Mouse (Mus musculus): ENCODE results near the gene Cadm1. TPM values are rescaled to one million over a fixed set of nuclear protein-coding genes. Genes with fewer than 3 reads are reported as not detected.

Cadm1 gene
- polyA plus RNA-seq, 1 experiment from 2014 or later, result 41.3 TPM

DNA sequence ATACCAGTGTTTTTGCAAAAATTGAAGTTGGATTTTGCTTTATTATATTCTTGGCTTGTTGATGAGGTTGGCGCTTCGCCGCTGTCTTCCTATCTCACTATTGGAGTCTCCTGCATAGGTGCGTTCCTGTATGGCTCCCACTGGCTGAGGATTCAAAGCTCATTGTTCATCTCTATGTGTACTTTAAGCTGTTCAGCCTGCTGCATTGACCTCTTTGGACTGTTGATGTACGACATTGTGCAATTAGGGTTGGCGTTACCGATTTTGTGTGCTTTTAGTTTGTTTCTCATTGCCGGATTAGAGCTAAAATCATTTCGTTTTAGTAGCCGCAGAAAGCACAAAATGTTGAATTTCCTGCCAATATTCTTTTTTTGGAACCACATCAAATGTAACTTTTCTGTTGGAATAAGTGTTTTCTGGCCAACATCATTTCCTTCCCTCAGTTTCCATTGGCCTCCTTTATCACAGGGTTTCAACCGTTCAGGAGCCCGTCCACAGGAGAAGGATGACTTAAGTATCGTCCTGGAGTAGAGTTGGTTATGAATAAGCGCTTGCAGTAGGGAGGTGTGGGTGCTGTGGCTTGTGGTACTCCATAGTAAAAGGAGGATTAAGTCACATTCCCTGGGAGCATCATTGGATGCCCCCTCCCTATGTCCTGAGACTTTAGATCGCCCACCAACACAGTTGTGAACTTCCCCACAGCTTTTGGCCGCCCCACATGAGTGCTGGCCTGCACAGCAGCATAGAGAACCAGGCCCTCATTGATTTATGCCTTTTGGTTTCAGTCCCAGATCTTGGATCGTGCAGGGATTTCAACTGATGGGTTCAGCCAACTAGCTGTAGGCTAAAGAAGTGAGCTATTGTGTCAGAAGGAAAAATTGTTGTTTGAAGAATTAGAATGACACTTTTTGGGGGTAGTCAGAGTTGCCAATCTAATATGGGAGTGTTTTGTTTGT, 94.9 kb downstream of the Cadm1 start:
- ATAC-seq (ENCODE audit: insufficient read depth, low FRiP score), result peak; percentile 87
- Histone ChIP-seq H3K27ac (ENCODE audit: low read length) (peak overlapping the region; percentile 67), H3K4me3 (replicated peaks; ENCODE audit: low read length) (no peak overlapping the region), H3K9me3 (replicated peaks; ENCODE audit: control insufficient read depth, low read length) (no peaks in the 10 kb centered on the region), H3K9ac (ENCODE audit: low read length) (no peak overlapping the region), H3K36me3 (ENCODE audit: control insufficient read depth, insufficient read depth, low read length) (no peaks in the 10 kb centered on the region), H3K4me1 (ENCODE audit: control insufficient read depth, insufficient read depth, low read length) (peaks cover 23% of the 10 kb centered on the region), H3K4me2 (ENCODE audit: low read depth, low read length) (peak overlapping the region; percentile 2; the same call in 1 of the 2 replicates), H3K27me3 (ENCODE audit: control insufficient read depth, insufficient read depth, low read length) (no peaks in the 10 kb centered on the region)
- WGBS, result 49% methylated on average over 17 of the region's 17 CpGs

DNA sequence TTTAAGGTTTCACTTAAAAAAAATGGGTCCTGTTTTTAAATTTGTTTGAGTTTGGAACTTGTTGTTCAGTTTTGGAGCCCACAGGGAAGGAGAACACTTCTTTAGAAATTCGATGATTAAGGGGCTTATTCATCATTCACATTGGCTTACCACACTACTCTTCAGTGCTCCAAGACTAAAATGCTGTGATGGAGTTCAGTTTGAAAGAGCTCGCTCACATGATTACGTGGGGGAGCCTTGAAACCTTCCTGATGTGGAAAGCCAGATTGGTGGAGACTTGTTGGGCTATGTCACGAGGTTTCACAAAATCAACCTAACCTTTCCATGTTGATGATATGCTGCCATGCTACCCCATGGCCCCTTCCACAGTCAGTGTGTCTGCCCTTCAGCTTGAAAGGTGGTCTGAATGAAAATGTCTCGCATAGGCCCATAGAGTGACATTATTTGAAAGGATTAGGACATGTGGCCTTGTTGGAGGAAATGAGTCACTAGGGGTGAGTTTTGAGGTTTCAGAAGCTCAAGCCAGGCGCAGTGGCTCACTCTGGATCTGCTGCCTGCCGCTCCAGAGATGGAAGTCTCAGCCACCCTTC, 95.7 kb downstream of the Cadm1 start:
- ATAC-seq (ENCODE audit: insufficient read depth, low FRiP score), result no peak
- 64% methylated on average over 7 of the region's 7 CpGs for WGBS
- H3K27ac ChIP-seq (ENCODE audit: low read length), result peak overlapping the region; percentile 67; the same call in 1 of the 2 replicates
- H3K4me2 ChIP-seq (ENCODE audit: low read depth, low read length), result no peak overlapping the region
- no peaks in the 10 kb centered on the region for H3K9me3 ChIP-seq (replicated peaks; ENCODE audit: control insufficient read depth, low read length)
- H3K27me3 ChIP-seq (ENCODE audit: control insufficient read depth, insufficient read depth, low read length), result no peaks in the 10 kb centered on the region
- H3K36me3 ChIP-seq (ENCODE audit: control insufficient read depth, insufficient read depth, low read length), result no peaks in the 10 kb centered on the region
- H3K4me3 ChIP-seq (replicated peaks; ENCODE audit: low read length), result no peak overlapping the region
- no peak overlapping the region for H3K9ac ChIP-seq (ENCODE audit: low read length)
- peaks cover 23% of the 10 kb centered on the region for H3K4me1 ChIP-seq (ENCODE audit: control insufficient read depth, insufficient read depth, low read length)

DNA sequence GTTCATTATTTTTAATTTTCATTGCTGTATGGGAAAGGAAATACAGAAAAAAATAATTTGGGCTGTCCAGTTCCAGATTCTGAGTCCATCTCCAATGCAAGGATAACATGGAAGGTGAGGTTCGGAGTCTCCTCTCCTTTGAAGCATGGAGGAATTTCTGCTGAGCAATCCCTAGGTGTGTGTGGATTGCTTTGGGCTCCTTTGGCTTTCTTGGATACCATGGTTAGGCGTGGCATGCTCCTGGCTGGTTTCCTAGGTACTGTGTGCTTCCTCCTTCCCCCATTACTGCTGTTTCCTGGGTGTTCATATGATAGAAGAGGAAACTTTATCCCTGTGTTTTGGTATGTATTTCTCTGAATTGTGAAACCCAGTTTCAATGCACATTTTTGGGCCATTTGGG, 98.0 kb downstream of the Cadm1 start:
- Histone ChIP-seq H3K36me3 (ENCODE audit: control insufficient read depth, insufficient read depth, low read length) (no peaks in the 10 kb centered on the region), H3K27ac (ENCODE audit: low read length) (no peak overlapping the region), H3K9me3 (replicated peaks; ENCODE audit: control insufficient read depth, low read length) (no peaks in the 10 kb centered on the region), H3K27me3 (ENCODE audit: control insufficient read depth, insufficient read depth, low read length) (no peaks in the 10 kb centered on the region), H3K9ac (ENCODE audit: low read length) (no peak overlapping the region), H3K4me1 (ENCODE audit: control insufficient read depth, insufficient read depth, low read length) (peaks cover 23% of the 10 kb centered on the region), H3K4me2 (ENCODE audit: low read depth, low read length) (no peak overlapping the region), H3K4me3 (replicated peaks; ENCODE audit: low read length) (no peak overlapping the region)
- no peak for ATAC-seq (ENCODE audit: insufficient read depth, low FRiP score)
- WGBS, result 84% methylated on average over 2 of the region's 2 CpGs

DNA sequence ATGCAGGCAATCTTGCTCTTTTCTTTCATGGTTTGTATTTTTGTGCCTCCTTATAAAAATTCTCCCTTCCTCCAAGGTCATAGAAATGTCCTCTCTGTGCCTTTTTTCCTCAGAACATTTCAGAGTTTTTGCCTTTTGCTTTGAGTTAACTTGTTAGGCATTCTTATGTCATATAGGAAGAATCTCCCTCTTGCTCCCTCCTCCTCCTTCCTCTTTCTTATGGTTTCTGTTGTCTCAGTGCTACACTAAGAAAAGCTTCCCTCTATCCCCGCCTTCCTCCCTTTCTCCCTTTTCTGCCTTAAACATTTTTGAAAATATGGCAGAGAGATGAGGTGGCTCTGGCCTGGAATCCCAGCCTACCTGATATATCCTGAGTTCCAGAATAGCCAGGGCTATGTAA, 98.6 kb downstream of the Cadm1 start:
- WGBS, result 79% methylated on average over 1 of the region's 1 CpGs
- no peak overlapping the region for H3K9ac ChIP-seq (ENCODE audit: low read length)

DNA sequence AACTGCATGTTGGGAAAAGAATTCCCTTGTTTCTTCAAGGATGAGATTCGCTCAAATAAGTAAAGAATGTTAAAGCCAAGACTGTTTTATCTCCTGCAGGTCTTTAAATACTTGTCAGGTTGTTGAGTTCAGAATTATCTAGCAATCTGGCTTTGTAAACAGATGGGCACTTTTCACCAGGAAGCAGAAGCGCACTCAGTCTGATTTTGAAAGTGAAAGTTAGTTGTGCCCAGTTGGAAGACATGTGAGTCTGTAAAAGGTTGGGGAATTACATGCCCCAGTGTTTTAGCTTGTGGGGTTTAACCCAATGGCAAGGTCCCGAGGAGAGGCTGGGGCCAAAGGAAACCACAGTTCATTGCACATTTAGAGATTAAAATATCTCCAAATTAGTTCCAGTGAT, 104.7 kb downstream of the Cadm1 start:
- no peak for ATAC-seq (ENCODE audit: insufficient read depth, low FRiP score)
- no peak overlapping the region for H3K4me3 ChIP-seq (replicated peaks; ENCODE audit: low read length)
- H3K4me2 ChIP-seq (ENCODE audit: low read depth, low read length), result no peak overlapping the region
- H3K27me3 ChIP-seq (ENCODE audit: control insufficient read depth, insufficient read depth, low read length), result no peaks in the 10 kb centered on the region
- H3K36me3 ChIP-seq (ENCODE audit: control insufficient read depth, insufficient read depth, low read length), result no peaks in the 10 kb centered on the region
- H3K27ac ChIP-seq (ENCODE audit: low read length), result no peak overlapping the region
- WGBS, result 68% methylated on average over 3 of the region's 3 CpGs
- no peaks in the 10 kb centered on the region for H3K4me1 ChIP-seq (ENCODE audit: control insufficient read depth, insufficient read depth, low read length)
- H3K9me3 ChIP-seq (replicated peaks; ENCODE audit: control insufficient read depth, low read length), result no peaks in the 10 kb centered on the region
- H3K9ac ChIP-seq (ENCODE audit: low read length), result no peak overlapping the region

More for the DNA sequence above, 98.6 kb downstream of the Cadm1 start:
- Histone ChIP-seq H3K27ac (ENCODE audit: low read length) (no peak overlapping the region), H3K4me2 (ENCODE audit: low read depth, low read length) (no peak overlapping the region), H3K4me3 (replicated peaks; ENCODE audit: low read length) (no peak overlapping the region), H3K27me3 (ENCODE audit: control insufficient read depth, insufficient read depth, low read length) (no peaks in the 10 kb centered on the region), H3K4me1 (ENCODE audit: control insufficient read depth, insufficient read depth, low read length) (peaks cover 18% of the 10 kb centered on the region), H3K9me3 (replicated peaks; ENCODE audit: control insufficient read depth, low read length) (no peaks in the 10 kb centered on the region), H3K36me3 (ENCODE audit: control insufficient read depth, insufficient read depth, low read length) (no peaks in the 10 kb centered on the region)
- ATAC-seq (ENCODE audit: insufficient read depth, low FRiP score), result no peak

GRCm38 (mm10) chr9:47642663-47643062, 112.7 kb downstream of the Cadm1 start:
- 0 out of 2 replicates have a peak, but pooled peaks cover 2% of the 10 kb centered on the region for H3K4me1 ChIP-seq (ENCODE audit: control insufficient read depth, insufficient read depth, low read length)
- H3K27me3 ChIP-seq (ENCODE audit: control insufficient read depth, insufficient read depth, low read length), result no peaks in the 10 kb centered on the region
- H3K4me2 ChIP-seq (ENCODE audit: low read depth, low read length), result no peak overlapping the region
- WGBS, result 38% methylated on average over 4 of the region's 4 CpGs
- no peaks in the 10 kb centered on the region for H3K9me3 ChIP-seq (replicated peaks; ENCODE audit: control insufficient read depth, low read length)
- ATAC-seq (ENCODE audit: insufficient read depth, low FRiP score), result no peak
- no peaks in the 10 kb centered on the region for H3K36me3 ChIP-seq (ENCODE audit: control insufficient read depth, insufficient read depth, low read length)
- no peak overlapping the region for H3K27ac ChIP-seq (ENCODE audit: low read length)
- H3K4me3 ChIP-seq (replicated peaks; ENCODE audit: low read length), result no peak overlapping the region
- H3K9ac ChIP-seq (ENCODE audit: low read length), result no peak overlapping the region

DNA sequence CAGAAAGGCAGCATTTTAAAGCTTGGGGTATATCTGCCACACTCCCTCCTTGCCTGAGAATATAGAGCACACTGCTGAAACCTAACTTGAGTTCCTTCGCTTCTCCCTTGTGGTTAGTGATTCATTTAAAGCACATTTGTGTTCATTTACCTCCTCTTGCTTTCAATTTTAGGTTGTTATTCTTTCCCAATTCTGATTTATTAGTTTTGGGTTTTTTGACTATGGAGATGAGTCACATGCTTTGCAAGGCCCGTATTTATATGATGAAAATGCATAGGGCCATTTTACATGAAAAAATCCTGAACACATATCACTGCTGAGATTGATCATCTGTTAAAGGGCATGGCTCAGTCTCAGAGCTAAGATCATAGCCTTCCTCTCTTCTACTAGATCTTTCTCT, 115.1 kb downstream of the Cadm1 start:
- Histone ChIP-seq H3K36me3 (ENCODE audit: control insufficient read depth, insufficient read depth, low read length) (no peaks in the 10 kb centered on the region), H3K9ac (ENCODE audit: low read length) (no peak overlapping the region), H3K27ac (ENCODE audit: low read length) (no peak overlapping the region), H3K4me3 (replicated peaks; ENCODE audit: low read length) (no peak overlapping the region), H3K4me1 (ENCODE audit: control insufficient read depth, insufficient read depth, low read length) (peaks cover 2% of the 10 kb centered on the region; the same call in 1 of the 2 replicates), H3K9me3 (replicated peaks; ENCODE audit: control insufficient read depth, low read length) (no peaks in the 10 kb centered on the region), H3K27me3 (ENCODE audit: control insufficient read depth, insufficient read depth, low read length) (no peaks in the 10 kb centered on the region), H3K4me2 (ENCODE audit: low read depth, low read length) (no peak overlapping the region)
- WGBS, result 83% methylated on average over 2 of the region's 2 CpGs
- no peak for ATAC-seq (ENCODE audit: insufficient read depth, low FRiP score)

DNA sequence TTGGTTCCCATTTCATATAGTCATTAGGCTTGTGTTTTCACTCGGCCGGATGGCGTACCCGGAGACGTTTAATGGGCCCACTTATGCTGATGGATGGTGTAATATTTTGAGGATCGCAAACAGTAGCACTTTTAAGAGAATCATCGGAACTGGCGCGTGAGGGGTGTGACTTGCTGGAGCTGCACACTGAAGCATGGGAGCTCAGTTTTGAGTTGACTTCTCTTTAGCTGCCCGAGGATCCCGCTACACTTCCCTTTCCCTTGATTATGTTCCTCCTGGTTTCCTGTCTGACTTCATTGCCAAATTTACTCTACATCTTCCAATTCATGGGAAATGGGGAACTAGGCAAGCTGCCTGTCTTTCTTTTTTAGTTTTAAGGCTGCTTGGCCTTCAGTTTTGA, 121.5 kb downstream of the Cadm1 start:
- H3K9ac ChIP-seq (ENCODE audit: low read length), result no peak overlapping the region
- peaks cover 3% of the 10 kb centered on the region; the same call in 1 of the 2 replicates for H3K4me1 ChIP-seq (ENCODE audit: control insufficient read depth, insufficient read depth, low read length)
- no peak overlapping the region for H3K27ac ChIP-seq (ENCODE audit: low read length)
- ATAC-seq (ENCODE audit: insufficient read depth, low FRiP score), result no peak
- no peak overlapping the region for H3K4me2 ChIP-seq (ENCODE audit: low read depth, low read length)
- 74% methylated on average over 11 of the region's 11 CpGs for WGBS
- no peak overlapping the region for H3K4me3 ChIP-seq (replicated peaks; ENCODE audit: low read length)
- no peaks in the 10 kb centered on the region for H3K27me3 ChIP-seq (ENCODE audit: control insufficient read depth, insufficient read depth, low read length)
- no peaks in the 10 kb centered on the region for H3K36me3 ChIP-seq (ENCODE audit: control insufficient read depth, insufficient read depth, low read length)
- no peaks in the 10 kb centered on the region for H3K9me3 ChIP-seq (replicated peaks; ENCODE audit: control insufficient read depth, low read length)

- WGBS, result 84% methylated on average over 5 of the region's 5 CpGs
These were observed 122.2 kb downstream of the Cadm1 start for GRCm38 (mm10) chr9:47652203-47652602.

More at GRCm38 (mm10) chr9:47652203-47652602, 122.2 kb downstream of the Cadm1 start:
- ATAC-seq (ENCODE audit: insufficient read depth, low FRiP score), result no peak
- H3K27me3 ChIP-seq (ENCODE audit: control insufficient read depth, insufficient read depth, low read length), result no peaks in the 10 kb centered on the region
- H3K36me3 ChIP-seq (ENCODE audit: control insufficient read depth, insufficient read depth, low read length), result no peaks in the 10 kb centered on the region
- no peak overlapping the region for H3K9ac ChIP-seq (ENCODE audit: low read length)
- H3K4me3 ChIP-seq (replicated peaks; ENCODE audit: low read length), result no peak overlapping the region
- no peaks in the 10 kb centered on the region for H3K9me3 ChIP-seq (replicated peaks; ENCODE audit: control insufficient read depth, low read length)
- H3K27ac ChIP-seq (ENCODE audit: low read length), result no peak overlapping the region
- peaks cover 3% of the 10 kb centered on the region; the same call in 1 of the 2 replicates for H3K4me1 ChIP-seq (ENCODE audit: control insufficient read depth, insufficient read depth, low read length)
- H3K4me2 ChIP-seq (ENCODE audit: low read depth, low read length), result no peak overlapping the region

Measured in stomach, embryonic 16.5 days (tissue).